Mouse (Mus musculus) ES-Bruce4 (cell line): Measurements from ENCODE around the gene Plxnb1. TPM values are rescaled to one million over a fixed set of nuclear protein-coding genes. Genes with fewer than 3 reads are reported as not detected.

ENCODE experiments used
- H3K27ac ChIP-seq: 2 replicates; pipeline ENCODE4 v1.5.1; 2012; ENCODE audit warnings: low read length, inconsistent platforms; ENCODE audit not compliant: insufficient read depth
- H3K27me3 ChIP-seq: 2 replicates; pipeline ENCODE4 v1.6.1; 2012; ENCODE audit warnings: mild to moderate bottlenecking, low read length, inconsistent platforms; ENCODE audit not compliant: control insufficient read depth, poor library complexity, insufficient read depth, severe bottlenecking
- H3K36me3 ChIP-seq: 2 replicates; pipeline ENCODE4 v1.6.1; 2012; ENCODE audit warnings: inconsistent platforms, mild to moderate bottlenecking, low read length, moderate library complexity; ENCODE audit not compliant: control insufficient read depth, poor library complexity, insufficient read depth, severe bottlenecking
- H3K4me1 ChIP-seq: one replicate; pipeline ENCODE4 v1.8.1; 2011; ENCODE audit warnings: low read length; ENCODE audit not compliant: control insufficient read depth, insufficient read depth
- H3K4me3 ChIP-seq: 2 replicates; pipeline ENCODE4 v1.5.1; 2011; ENCODE audit warnings: low read depth, mild to moderate bottlenecking, low read length
- H3K9ac ChIP-seq: 2 replicates; pipeline ENCODE4 v1.6.1; 2012; ENCODE audit warnings: low read depth, mild to moderate bottlenecking, inconsistent platforms; ENCODE audit not compliant: poor library complexity, severe bottlenecking
- H3K9me3 ChIP-seq: replicated peaks from 2 replicates; pipeline ENCODE4 v1.6.1; 2012; ENCODE audit warnings: mild to moderate bottlenecking, low read length, inconsistent platforms; ENCODE audit not compliant: control insufficient read depth, poor library complexity, insufficient read depth, severe bottlenecking
- CTCF ChIP-seq: IDR thresholded peaks from one replicate; pipeline ENCODE4 v1.8.1; 2011; ENCODE audit warnings: low read depth, low read length
- EP300 ChIP-seq: IDR thresholded peaks from 2 replicates; pipeline ENCODE4 v1.6.1; 2011; ENCODE audit warnings: low read depth, low read length; ENCODE audit not compliant: insufficient read depth
- POLR2A ChIP-seq: IDR thresholded peaks from one replicate; pipeline ENCODE4 v1.8.1; 2011; ENCODE audit warnings: low read length; ENCODE audit not compliant: insufficient read depth
- polyA plus RNA-seq: library from polyadenylated mRNA; stranded (reverse); fragments of >200 nt; gene quantifications from 2 replicates; pipeline ENCODE4 v1.2.4, GENCODE M21; 2011; ENCODE audit warnings: low read depth; ENCODE audit not compliant: missing spikeins, insufficient read depth, insufficient read length

The Plxnb1 gene
- polyA plus RNA-seq = 16.1 and 19.1 TPM in 2 replicates

- no peaks in the 10 kb centered on the region; the same call in 1 of the 2 replicates for H3K36me3 ChIP-seq
- H3K9ac ChIP-seq = peak within 1 kb of the TSS; percentile 83
- H3K27me3 ChIP-seq = no peaks in the 10 kb centered on the region
- peak within 1 kb of the TSS; percentile 71 for H3K4me3 ChIP-seq
- no peak for TF ChIP-seq POLR2A
- TF ChIP-seq EP300 = no peak
- TF ChIP-seq CTCF = no peak
- H3K27ac ChIP-seq = peak within 1 kb of the TSS; percentile 78
- no peaks in the 10 kb centered on the region for H3K9me3 ChIP-seq
- peaks cover 6% of the 10 kb centered on the region for H3K4me1 ChIP-seq
These were observed at the start of gene Plxnb1 for GRCm38 (mm10) chr9:109095137-109095982. Plxnb1 (plus strand) TSS chr9:109095389.

- no peaks in the 10 kb centered on the region for H3K9me3 ChIP-seq
- H3K4me3 ChIP-seq = no peak overlapping the region
- H3K9ac ChIP-seq = no peak overlapping the region
- H3K36me3 ChIP-seq = no peaks in the 10 kb centered on the region
- no peaks in the 10 kb centered on the region for H3K4me1 ChIP-seq
- TF ChIP-seq POLR2A = no peak
- peak; percentile 72 for TF ChIP-seq CTCF
- no peak overlapping the region for H3K27ac ChIP-seq
- H3K27me3 ChIP-seq = no peaks in the 10 kb centered on the region
These were observed 48.9 kb upstream of the Plxnb1 start for GRCm38 (mm10) chr9:109046306-109046705.

GRCm38 (mm10) chr9:109049316-109049715 lies 45.9 kb upstream of the Plxnb1 start:
- Histone ChIP-seq H3K36me3 (no peaks in the 10 kb centered on the region), H3K4me3 (peak overlapping the region; percentile 20; the same call in 1 of the 2 replicates), H3K9me3 (no peaks in the 10 kb centered on the region), H3K9ac (peak overlapping the region; percentile 27), H3K27ac (no peak overlapping the region), H3K4me1 (peaks cover 3% of the 10 kb centered on the region), H3K27me3 (no peaks in the 10 kb centered on the region)
- TF ChIP-seq CTCF (no peak), EP300 (no peak), POLR2A (no peak)

- no peak for TF ChIP-seq EP300
- no peak for TF ChIP-seq CTCF
- TF ChIP-seq POLR2A = peak; percentile 37
- no peak overlapping the region for H3K27ac ChIP-seq
- no peaks in the 10 kb centered on the region for H3K9me3 ChIP-seq
- peak overlapping the region; percentile 27 for H3K9ac ChIP-seq
- H3K4me3 ChIP-seq = peak overlapping the region; percentile 87
- peaks cover 3% of the 10 kb centered on the region for H3K4me1 ChIP-seq
- H3K36me3 ChIP-seq = no peaks in the 10 kb centered on the region
- no peaks in the 10 kb centered on the region for H3K27me3 ChIP-seq
These were observed 45.1 kb upstream of the Plxnb1 start for GRCm38 (mm10) chr9:109049996-109050673.

- Histone ChIP-seq H3K27ac (no peak overlapping the region), H3K9ac (no peak overlapping the region), H3K27me3 (no peaks in the 10 kb centered on the region), H3K9me3 (no peaks in the 10 kb centered on the region), H3K36me3 (no peaks in the 10 kb centered on the region), H3K4me1 (peaks cover 3% of the 10 kb centered on the region), H3K4me3 (no peak overlapping the region)
- no peak for TF ChIP-seq POLR2A
- TF ChIP-seq EP300 = no peak
- no peak for TF ChIP-seq CTCF
These were observed 44.6 kb upstream of the Plxnb1 start for GRCm38 (mm10) chr9:109050674-109050997.
